Mouse (Mus musculus) embryo, embryonic 10 days (tissue): ENCODE results near the gene Fam174b.
A peak's percentile ranks its signal among the peaks of the same experiment; 100 is the strongest.

ENCODE experiments used
- DNase-seq: peaks from one replicate; pipeline ENCODE4 v3.0.0-alpha.2; 2015; ENCODE audit warnings: low spot score

The Fam174b gene

GRCm38 (mm10) chr7:73749339-73749738 is 9.2 kb downstream of the Fam174b start:
- no peak for DNase-seq

GRCm38 (mm10) chr7:73749983-73750382 is 9.9 kb downstream of the Fam174b start:
- no peak for DNase-seq

- no peak for DNase-seq
Measured at GRCm38 (mm10) chr7:73753598-73753997, 13.5 kb downstream of the Fam174b start.

GRCm38 (mm10) chr7:73755377-73756110 is 15.4 kb downstream of the Fam174b start:
- peak; percentile 29 for DNase-seq

- no peak for DNase-seq
Measured at GRCm38 (mm10) chr7:73761691-73762189, 21.6 kb downstream of the Fam174b start.

GRCm38 (mm10) chr7:73764679-73765078 is 24.6 kb downstream of the Fam174b start:
- DNase-seq = no peak

GRCm38 (mm10) chr7:73765186-73765903 is 25.2 kb downstream of the Fam174b start:
- no peak for DNase-seq

- DNase-seq = no peak
Measured at GRCm38 (mm10) chr7:73769224-73769623, 29.1 kb downstream of the Fam174b start.

GRCm38 (mm10) chr7:73771384-73772274 is 31.5 kb downstream of the Fam174b start:
- peak; percentile 16 for DNase-seq

GRCm38 (mm10) chr7:73772275-73772765 is 32.2 kb downstream of the Fam174b start:
- no peak for DNase-seq

- DNase-seq = no peak
Measured at GRCm38 (mm10) chr7:73774781-73775180, 34.7 kb downstream of the Fam174b start.

GRCm38 (mm10) chr7:73777777-73778176 is 37.7 kb downstream of the Fam174b start:
- no peak for DNase-seq

- no peak for DNase-seq
Measured at GRCm38 (mm10) chr7:73784736-73785428, 44.8 kb downstream of the Fam174b start.

GRCm38 (mm10) chr7:73785815-73786214 is 45.7 kb downstream of the Fam174b start:
- DNase-seq = no peak

GRCm38 (mm10) chr7:73787513-73787912 is 47.4 kb downstream of the Fam174b start:
- DNase-seq = no peak

- DNase-seq = no peak
Measured at GRCm38 (mm10) chr7:73791096-73791495, 51.0 kb downstream of the Fam174b start.

- DNase-seq = no peak
Measured at GRCm38 (mm10) chr7:73792155-73792554, 52.1 kb downstream of the Fam174b start.

- DNase-seq = no peak
Measured at GRCm38 (mm10) chr7:73792641-73793040, 52.5 kb downstream of the Fam174b start.

- peak; percentile 15 for DNase-seq
Measured at GRCm38 (mm10) chr7:73809261-73809660, 69.2 kb downstream of the Fam174b start.

- no peak for DNase-seq
Measured at GRCm38 (mm10) chr7:73811439-73811838, 71.3 kb downstream of the Fam174b start.

GRCm38 (mm10) chr7:73812176-73812575 is 72.1 kb downstream of the Fam174b start:
- DNase-seq = no peak
